Mouse (Mus musculus): Measurements from ENCODE around the gene Rab37. TPM values are rescaled to one million over a fixed set of nuclear protein-coding genes. Genes with fewer than 3 reads are reported as not detected.

The Rab37 gene
- polyA plus RNA-seq, 1 experiment from 2014 or later = 1.3 TPM

DNA sequence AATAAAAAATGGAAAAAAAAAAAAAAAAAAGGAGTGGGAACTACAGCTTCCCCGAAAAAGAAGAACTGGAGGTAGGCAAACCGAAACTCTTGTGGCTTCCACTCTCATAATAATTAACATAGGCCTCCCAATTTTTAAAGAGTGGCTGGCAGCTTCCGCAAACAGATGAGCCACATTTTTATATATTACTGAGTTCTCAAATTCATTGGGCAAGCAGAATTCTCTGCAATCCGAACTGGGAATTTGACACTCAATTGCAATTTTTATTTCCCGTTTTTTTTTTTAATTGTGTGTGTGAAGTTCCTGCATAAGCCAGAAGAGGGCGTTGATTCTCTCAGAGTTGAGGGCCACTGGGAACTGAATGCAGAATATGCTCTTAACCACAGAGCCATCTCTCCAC, 24.5 kb upstream of the Rab37 start:
- Histone ChIP-seq H3K4me3 (ENCODE audit: low read depth, low read length) (no peak overlapping the region), H3K27me3 (ENCODE audit: control insufficient read depth, insufficient read depth, low read length) (no peaks in the 10 kb centered on the region), H3K36me3 (ENCODE audit: control insufficient read depth, insufficient read depth, low read length) (no peaks in the 10 kb centered on the region), H3K9ac (ENCODE audit: low read depth, low read length) (no peak overlapping the region), H3K9me3 (replicated peaks; ENCODE audit: control insufficient read depth, low read length) (no peaks in the 10 kb centered on the region), H3K4me2 (no peak overlapping the region), H3K27ac (ENCODE audit: low read depth, low read length) (no peak overlapping the region), H3K4me1 (ENCODE audit: control insufficient read depth, insufficient read depth, low read length) (peaks cover 4% of the 10 kb centered on the region; the same call in 1 of the 2 replicates)
- no peak for ATAC-seq (replicated peaks; ENCODE audit: insufficient number of reproducible peaks, low FRiP score, low TSS enrichment)
- 56% methylated on average over 6 of the region's 6 CpGs for WGBS (ENCODE audit: insufficient replicate concordance)

DNA sequence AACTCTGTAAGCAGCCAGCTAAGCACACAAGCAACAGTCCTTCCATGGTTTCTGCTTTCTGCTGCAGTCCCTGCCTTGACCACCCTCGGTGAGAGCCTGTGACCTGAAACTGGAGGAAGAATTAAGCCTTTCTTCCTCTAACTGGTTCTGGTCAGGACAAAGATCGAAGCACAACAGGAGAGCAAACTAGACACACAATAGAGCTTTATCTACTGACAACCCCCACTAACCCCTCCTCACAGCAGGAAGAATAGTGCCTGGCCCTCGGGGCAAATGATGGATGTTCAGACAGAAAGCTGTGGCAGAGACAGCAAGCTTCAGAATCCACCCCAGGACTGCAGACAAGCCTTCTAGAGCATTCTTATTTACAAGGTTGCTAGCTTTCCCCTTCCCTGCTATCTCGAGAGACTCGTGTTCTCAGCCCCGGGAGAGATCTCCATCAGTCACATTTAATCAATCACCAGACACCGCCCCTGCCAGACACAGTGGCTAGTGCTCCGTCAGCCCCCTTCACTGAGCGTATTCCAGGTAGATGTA, 20.1 kb upstream of the Rab37 start:
- peak overlapping the region; percentile 17; the same call in 1 of the 2 replicates for H3K4me2 ChIP-seq

DNA sequence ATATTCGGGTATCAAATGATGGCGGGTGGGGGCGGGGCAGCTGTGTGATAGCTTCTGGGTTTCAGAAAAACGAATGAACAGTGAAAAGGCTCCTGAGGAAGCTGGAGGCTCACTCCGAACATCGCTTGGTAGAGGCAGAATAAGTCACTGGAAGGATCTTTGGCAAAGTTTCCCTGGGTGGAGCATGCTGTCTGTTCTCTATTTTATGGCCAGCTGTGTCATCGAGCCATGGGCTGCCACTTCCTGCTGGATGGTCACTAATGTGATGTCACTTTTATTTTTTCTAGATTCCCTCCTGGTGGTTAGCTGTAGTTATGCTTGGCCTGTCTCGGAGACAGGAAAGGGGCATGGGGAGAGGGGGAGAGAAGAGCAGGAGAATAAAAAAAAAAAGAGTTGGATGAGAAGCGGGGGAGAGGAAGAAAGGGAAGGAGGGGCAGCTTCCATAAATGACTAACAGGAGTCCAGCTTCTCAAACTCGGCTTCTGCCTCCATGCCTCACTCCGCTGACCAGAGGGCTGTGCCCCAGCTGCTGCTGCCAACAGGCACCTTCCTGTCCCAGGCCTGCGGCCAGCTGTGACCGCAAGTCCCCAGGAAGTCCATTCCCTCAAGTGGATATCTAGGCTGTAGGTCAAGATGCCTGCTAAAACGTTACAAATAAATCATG, 19.5 kb upstream of the Rab37 start:
- Histone ChIP-seq H3K4me2 (peak overlapping the region; percentile 17), H3K4me3 (ENCODE audit: low read depth, low read length) (no peak overlapping the region), H3K9ac (ENCODE audit: low read depth, low read length) (no peak overlapping the region), H3K27me3 (ENCODE audit: control insufficient read depth, insufficient read depth, low read length) (no peaks in the 10 kb centered on the region), H3K9me3 (replicated peaks; ENCODE audit: control insufficient read depth, low read length) (no peaks in the 10 kb centered on the region), H3K36me3 (ENCODE audit: control insufficient read depth, insufficient read depth, low read length) (no peaks in the 10 kb centered on the region), H3K4me1 (ENCODE audit: control insufficient read depth, insufficient read depth, low read length) (peaks cover 4% of the 10 kb centered on the region; the same call in 1 of the 2 replicates), H3K27ac (ENCODE audit: low read depth, low read length) (no peak overlapping the region)
- WGBS (ENCODE audit: insufficient replicate concordance) = 25% methylated on average over 14 of the region's 14 CpGs
- ATAC-seq (replicated peaks; ENCODE audit: insufficient number of reproducible peaks, low FRiP score, low TSS enrichment) = no peak

More for the DNA sequence above, 20.1 kb upstream of the Rab37 start:
- Histone ChIP-seq H3K27ac (ENCODE audit: low read depth, low read length) (no peak overlapping the region), H3K27me3 (ENCODE audit: control insufficient read depth, insufficient read depth, low read length) (no peaks in the 10 kb centered on the region), H3K36me3 (ENCODE audit: control insufficient read depth, insufficient read depth, low read length) (no peaks in the 10 kb centered on the region), H3K4me3 (ENCODE audit: low read depth, low read length) (no peak overlapping the region), H3K4me1 (ENCODE audit: control insufficient read depth, insufficient read depth, low read length) (peaks cover 4% of the 10 kb centered on the region; the same call in 1 of the 2 replicates), H3K9ac (ENCODE audit: low read depth, low read length) (0 out of 2 replicates have a peak overlapping the region, but pooled peaks have one; percentile 2), H3K9me3 (replicated peaks; ENCODE audit: control insufficient read depth, low read length) (no peaks in the 10 kb centered on the region)
- no peak for ATAC-seq (replicated peaks; ENCODE audit: insufficient number of reproducible peaks, low FRiP score, low TSS enrichment)
- WGBS (ENCODE audit: insufficient replicate concordance) = 14% methylated on average over 9 of the region's 9 CpGs

- ATAC-seq (replicated peaks; ENCODE audit: insufficient number of reproducible peaks, low FRiP score, low TSS enrichment) = no peak
- 62% methylated on average over 5 of the region's 5 CpGs for WGBS (ENCODE audit: insufficient replicate concordance)
- H3K4me2 ChIP-seq = no peak overlapping the region
Measured at GRCm38 (mm10) chr11:115073002-115073401, 18.2 kb upstream of the Rab37 start.

DNA sequence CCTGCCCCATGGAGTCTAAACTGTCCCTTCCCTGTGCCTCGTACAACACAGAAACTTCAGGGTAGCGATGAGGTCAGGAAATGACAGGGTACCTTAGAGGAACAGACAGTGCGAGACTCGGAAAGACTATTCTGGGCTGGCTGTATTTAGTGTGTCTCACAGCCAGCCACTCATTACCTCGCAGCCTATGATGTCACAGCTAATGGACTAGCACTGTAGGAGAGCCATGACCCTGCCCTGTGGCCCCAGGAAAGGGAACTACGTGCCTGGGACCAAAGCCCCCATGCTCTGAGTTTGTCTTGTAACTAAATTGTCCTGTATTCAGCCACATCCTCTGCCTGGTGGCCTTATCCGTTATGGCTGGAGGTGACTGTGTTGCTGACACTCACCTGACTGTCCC, 15.8 kb upstream of the Rab37 start:
- Histone ChIP-seq H3K4me1 (ENCODE audit: control insufficient read depth, insufficient read depth, low read length) (peaks cover 4% of the 10 kb centered on the region; the same call in 1 of the 2 replicates), H3K9ac (ENCODE audit: low read depth, low read length) (no peak overlapping the region), H3K27ac (ENCODE audit: low read depth, low read length) (no peak overlapping the region), H3K27me3 (ENCODE audit: control insufficient read depth, insufficient read depth, low read length) (no peaks in the 10 kb centered on the region), H3K4me2 (no peak overlapping the region), H3K4me3 (ENCODE audit: low read depth, low read length) (no peak overlapping the region), H3K9me3 (replicated peaks; ENCODE audit: control insufficient read depth, low read length) (no peaks in the 10 kb centered on the region), H3K36me3 (ENCODE audit: control insufficient read depth, insufficient read depth, low read length) (no peaks in the 10 kb centered on the region)
- WGBS (ENCODE audit: insufficient replicate concordance) = 56% methylated on average over 7 of the region's 7 CpGs
- ATAC-seq (replicated peaks; ENCODE audit: insufficient number of reproducible peaks, low FRiP score, low TSS enrichment) = no peak

More at GRCm38 (mm10) chr11:115073002-115073401, 18.2 kb upstream of the Rab37 start:
- H3K4me1 ChIP-seq (ENCODE audit: control insufficient read depth, insufficient read depth, low read length) = peaks cover 4% of the 10 kb centered on the region; the same call in 1 of the 2 replicates
- H3K36me3 ChIP-seq (ENCODE audit: control insufficient read depth, insufficient read depth, low read length) = no peaks in the 10 kb centered on the region
- no peak overlapping the region for H3K9ac ChIP-seq (ENCODE audit: low read depth, low read length)
- no peak overlapping the region for H3K4me3 ChIP-seq (ENCODE audit: low read depth, low read length)
- no peak overlapping the region for H3K27ac ChIP-seq (ENCODE audit: low read depth, low read length)
- no peaks in the 10 kb centered on the region for H3K27me3 ChIP-seq (ENCODE audit: control insufficient read depth, insufficient read depth, low read length)
- H3K9me3 ChIP-seq (replicated peaks; ENCODE audit: control insufficient read depth, low read length) = no peaks in the 10 kb centered on the region

GRCm38 (mm10) chr11:115075859-115076258, 15.4 kb upstream of the Rab37 start:
- no peak for ATAC-seq (replicated peaks; ENCODE audit: insufficient number of reproducible peaks, low FRiP score, low TSS enrichment)
- no peak overlapping the region for H3K4me3 ChIP-seq (ENCODE audit: low read depth, low read length)
- peaks cover 3% of the 10 kb centered on the region; the same call in 1 of the 2 replicates for H3K4me1 ChIP-seq (ENCODE audit: control insufficient read depth, insufficient read depth, low read length)
- no peaks in the 10 kb centered on the region for H3K27me3 ChIP-seq (ENCODE audit: control insufficient read depth, insufficient read depth, low read length)
- no peak overlapping the region for H3K4me2 ChIP-seq
- H3K9me3 ChIP-seq (replicated peaks; ENCODE audit: control insufficient read depth, low read length) = no peaks in the 10 kb centered on the region
- H3K36me3 ChIP-seq (ENCODE audit: control insufficient read depth, insufficient read depth, low read length) = no peaks in the 10 kb centered on the region
- WGBS (ENCODE audit: insufficient replicate concordance) = 40% methylated on average over 5 of the region's 5 CpGs
- H3K27ac ChIP-seq (ENCODE audit: low read depth, low read length) = no peak overlapping the region
- no peak overlapping the region for H3K9ac ChIP-seq (ENCODE audit: low read depth, low read length)

DNA sequence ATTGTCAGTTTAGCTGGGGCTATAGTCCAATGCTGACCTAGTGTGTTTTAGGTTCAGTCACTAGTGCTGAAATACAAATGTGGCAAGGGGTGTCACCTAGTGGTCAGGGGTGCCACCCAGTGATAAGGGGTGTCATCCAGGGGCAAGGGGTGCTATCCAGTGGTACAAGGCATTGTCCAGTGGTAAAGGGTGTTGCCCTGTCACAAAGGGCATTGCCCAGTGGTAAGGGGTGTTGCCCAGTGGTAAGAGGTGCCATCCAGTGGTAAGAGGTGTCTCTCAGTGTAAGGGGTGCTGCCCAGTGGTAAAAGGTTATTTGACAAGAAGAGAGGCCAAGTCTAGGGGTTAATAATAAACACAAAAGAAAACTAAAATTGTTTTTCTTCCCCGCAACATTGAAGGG, 13.8 kb upstream of the Rab37 start:
- H3K27ac ChIP-seq (ENCODE audit: low read depth, low read length) = no peak overlapping the region
- no peak overlapping the region for H3K4me3 ChIP-seq (ENCODE audit: low read depth, low read length)
- no peak overlapping the region for H3K9ac ChIP-seq (ENCODE audit: low read depth, low read length)
- H3K4me1 ChIP-seq (ENCODE audit: control insufficient read depth, insufficient read depth, low read length) = no peaks in the 10 kb centered on the region
- no peak overlapping the region for H3K4me2 ChIP-seq
- 90% methylated on average over 1 of the region's 1 CpGs for WGBS (ENCODE audit: insufficient replicate concordance)
- H3K9me3 ChIP-seq (replicated peaks; ENCODE audit: control insufficient read depth, low read length) = no peaks in the 10 kb centered on the region
- no peaks in the 10 kb centered on the region for H3K27me3 ChIP-seq (ENCODE audit: control insufficient read depth, insufficient read depth, low read length)
- no peak for ATAC-seq (replicated peaks; ENCODE audit: insufficient number of reproducible peaks, low FRiP score, low TSS enrichment)
- H3K36me3 ChIP-seq (ENCODE audit: control insufficient read depth, insufficient read depth, low read length) = no peaks in the 10 kb centered on the region

- Histone ChIP-seq H3K4me2 (no peak overlapping the region), H3K9me3 (replicated peaks; ENCODE audit: control insufficient read depth, low read length) (no peaks in the 10 kb centered on the region), H3K9ac (ENCODE audit: low read depth, low read length) (no peak overlapping the region), H3K36me3 (ENCODE audit: control insufficient read depth, insufficient read depth, low read length) (no peaks in the 10 kb centered on the region), H3K27me3 (ENCODE audit: control insufficient read depth, insufficient read depth, low read length) (peaks cover under 1% of the 10 kb centered on the region; the same call in 1 of the 2 replicates), H3K4me3 (ENCODE audit: low read depth, low read length) (no peak overlapping the region), H3K4me1 (ENCODE audit: control insufficient read depth, insufficient read depth, low read length) (no peaks in the 10 kb centered on the region), H3K27ac (ENCODE audit: low read depth, low read length) (no peak overlapping the region)
- WGBS (ENCODE audit: insufficient replicate concordance) = 73% methylated on average over 5 of the region's 5 CpGs
- no peak for ATAC-seq (replicated peaks; ENCODE audit: insufficient number of reproducible peaks, low FRiP score, low TSS enrichment)
Measured at GRCm38 (mm10) chr11:115078680-115079079, 12.6 kb upstream of the Rab37 start.

- no peak for ATAC-seq (replicated peaks; ENCODE audit: insufficient number of reproducible peaks, low FRiP score, low TSS enrichment)
- Histone ChIP-seq H3K36me3 (ENCODE audit: control insufficient read depth, insufficient read depth, low read length) (no peaks in the 10 kb centered on the region), H3K27ac (ENCODE audit: low read depth, low read length) (no peak overlapping the region), H3K9ac (ENCODE audit: low read depth, low read length) (no peak overlapping the region), H3K4me3 (ENCODE audit: low read depth, low read length) (no peak overlapping the region), H3K4me2 (no peak overlapping the region), H3K27me3 (ENCODE audit: control insufficient read depth, insufficient read depth, low read length) (peaks cover 15% of the 10 kb centered on the region), H3K9me3 (replicated peaks; ENCODE audit: control insufficient read depth, low read length) (no peaks in the 10 kb centered on the region), H3K4me1 (ENCODE audit: control insufficient read depth, insufficient read depth, low read length) (no peaks in the 10 kb centered on the region)
- 32% methylated on average over 13 of the region's 13 CpGs for WGBS (ENCODE audit: insufficient replicate concordance)
Measured at GRCm38 (mm10) chr11:115080886-115081285, 10.3 kb upstream of the Rab37 start.

Measured in heart, embryonic 11.5 days (tissue).